Mouse (Mus musculus) bone marrow, adult 2 months (tissue): Measurements from ENCODE around the gene Smyd1.

ENCODE experiments used
- CTCF ChIP-seq: fragments of 200-500 bp; IDR thresholded peaks from 2 replicates; pipeline ENCODE4 v1.5.1; 2011; ENCODE audit warnings: low read length, control low read depth; ENCODE audit not compliant: control insufficient read depth, insufficient read depth
- POLR2A ChIP-seq: fragments of 200-500 bp; IDR thresholded peaks from 2 replicates; pipeline ENCODE4 v1.6.1; 2011; ENCODE audit warnings: low read depth, mild to moderate bottlenecking, control low read depth, low read length, borderline replicate concordance; ENCODE audit not compliant: control insufficient read depth

- TF ChIP-seq CTCF (no peak), POLR2A (no peak)
These were observed 137.0 kb downstream of the Smyd1 start for GRCm38 (mm10) chr6:71184941-71185604.
